Mouse (Mus musculus): ENCODE measurements at regions not wholly inside any gene's neighbourhood (a gene's known extent, or its start where the extent isn't known, plus 50 kb on each side); places are given as distances from the start of the nearest gene placed in this dataset.

DNA sequence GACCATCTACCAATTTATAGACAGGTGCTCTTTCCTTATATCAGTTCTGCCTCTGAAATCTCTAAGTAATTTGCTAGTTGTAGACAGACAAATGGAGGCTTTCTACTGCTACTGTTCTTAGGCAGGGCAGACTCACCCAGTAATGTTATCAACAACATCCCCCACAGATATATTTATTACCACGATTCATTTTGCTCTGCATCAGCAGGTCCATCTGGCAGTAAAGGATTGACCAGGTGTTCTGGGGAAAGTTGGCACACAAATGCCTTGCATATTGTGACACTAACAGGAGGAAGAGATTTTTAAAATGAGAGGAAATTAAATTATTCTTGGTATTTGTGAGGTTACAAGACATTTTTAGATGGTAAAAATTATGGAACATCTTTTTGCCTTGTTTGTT is 627.3 kb upstream of the Tmprss15 start:
- DNase-seq (ENCODE audit: low read depth, low spot score), result peak; percentile 8

DNA sequence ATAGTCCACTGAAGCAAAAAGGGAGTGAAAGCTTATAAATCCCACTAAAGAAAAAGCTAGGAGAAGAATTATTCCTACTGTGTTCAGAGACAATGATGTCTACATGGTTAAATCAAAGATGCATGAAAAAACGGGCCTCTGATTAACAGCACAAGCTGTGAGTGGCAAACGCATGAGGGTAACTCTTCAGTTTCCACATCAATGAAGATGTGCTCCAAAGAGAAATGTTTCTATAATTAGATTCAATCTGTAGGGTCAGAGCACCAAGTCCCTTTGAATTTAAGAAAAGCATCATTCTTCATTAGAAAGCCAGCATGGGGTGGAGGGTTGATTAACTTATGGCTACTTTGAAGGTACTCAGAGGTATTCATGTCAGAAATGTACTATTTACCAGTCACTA is 601.5 kb upstream of the Tmprss15 start:
- no peak for DNase-seq (ENCODE audit: low read depth, low spot score)

- DNase-seq (ENCODE audit: low read depth, low spot score), result no peak
Measured at GRCm38 (mm10) chr16:79651162-79651741, 560.4 kb upstream of the Tmprss15 start.

DNA sequence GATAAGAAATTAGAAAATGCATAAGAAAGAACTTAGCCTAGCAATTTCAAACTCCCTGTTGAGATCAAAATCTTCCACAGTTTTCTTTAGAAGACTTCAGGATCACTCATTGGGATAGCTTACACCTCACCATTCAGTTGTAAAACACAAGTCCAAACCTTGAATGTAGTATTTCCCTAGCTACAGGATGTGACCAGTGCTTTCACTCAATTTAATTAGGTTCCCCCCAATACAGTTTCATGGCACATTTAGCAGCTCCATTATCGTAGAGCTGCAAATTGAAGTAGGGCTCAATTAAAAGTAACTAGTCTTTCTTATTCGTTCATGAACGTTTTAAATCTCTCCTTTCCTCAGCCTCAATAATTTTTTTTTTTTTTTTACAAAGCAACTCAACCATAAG is 550.0 kb upstream of the Tmprss15 start:
- no peak for DNase-seq (ENCODE audit: low read depth, low spot score)

DNA sequence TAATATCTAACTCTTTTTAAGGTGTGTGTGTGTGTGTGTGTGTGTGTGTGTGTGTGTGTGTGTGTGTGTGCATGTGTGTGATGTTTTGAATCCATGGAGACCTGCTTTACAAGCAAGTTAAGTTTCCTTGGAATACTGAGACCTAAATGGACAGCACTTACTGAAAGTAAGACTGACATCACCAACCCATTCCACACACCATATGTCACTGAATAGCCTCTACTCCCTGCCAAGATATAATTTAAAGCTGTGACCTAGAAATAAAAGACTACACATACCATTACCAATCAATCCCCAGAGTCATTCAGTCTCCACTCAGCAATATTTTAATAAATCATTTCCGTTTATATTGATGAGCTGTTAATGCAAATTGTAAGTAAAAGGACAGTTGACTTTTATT is 536.2 kb upstream of the Tmprss15 start:
- DNase-seq (ENCODE audit: low read depth, low spot score), result no peak

DNA sequence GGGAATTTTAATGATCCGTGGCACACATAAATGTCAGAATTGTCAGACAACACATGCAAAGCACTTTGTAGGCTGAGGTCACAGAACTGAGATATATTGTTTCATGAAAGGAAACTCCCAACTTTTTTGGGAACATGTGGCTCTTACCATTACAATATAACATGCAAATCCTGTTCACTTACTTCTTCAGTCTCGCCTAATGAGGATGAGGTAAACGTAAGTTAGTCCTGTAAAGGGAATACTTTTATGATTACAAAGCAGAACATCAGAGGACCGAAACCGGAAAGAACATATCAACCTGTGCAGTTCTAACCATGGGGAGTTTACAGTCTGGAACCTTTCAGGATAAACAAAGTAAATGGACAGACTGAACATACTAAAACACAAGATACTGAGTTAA is 520.1 kb upstream of the Tmprss15 start:
- no peak for DNase-seq (ENCODE audit: low read depth, low spot score)

GRCm38 (mm10) chr16:79590891-79591290 is 500.0 kb upstream of the Tmprss15 start:
- no peak for DNase-seq (ENCODE audit: low read depth, low spot score)

DNA sequence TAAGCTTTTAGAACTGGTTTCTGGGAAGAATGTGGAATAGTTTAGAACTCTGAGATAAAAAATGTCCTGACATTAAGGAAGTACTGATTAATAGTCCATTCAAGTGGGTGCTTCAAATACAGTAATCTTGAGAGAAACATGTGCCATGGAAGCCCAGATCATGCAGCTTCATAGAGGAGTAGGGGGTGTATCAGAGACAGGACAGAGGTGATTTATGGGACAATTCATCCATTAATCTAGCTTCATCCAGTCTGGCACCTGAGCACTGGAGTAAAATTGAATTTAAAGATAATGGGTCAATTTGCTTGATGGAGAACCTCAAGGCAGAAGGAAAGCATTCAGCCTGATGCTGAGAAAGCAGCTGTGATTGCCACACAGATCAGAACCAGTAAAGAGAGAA is 494.8 kb upstream of the Tmprss15 start:
- no peak for DNase-seq (ENCODE audit: low read depth, low spot score)

- no peak for DNase-seq (ENCODE audit: low read depth, low spot score)
Measured at GRCm38 (mm10) chr16:79570867-79571266, 480.0 kb upstream of the Tmprss15 start.

- peak; percentile 43 for DNase-seq (ENCODE audit: low read depth, low spot score)
Measured at GRCm38 (mm10) chr16:79534370-79534769, 443.5 kb upstream of the Tmprss15 start.

DNA sequence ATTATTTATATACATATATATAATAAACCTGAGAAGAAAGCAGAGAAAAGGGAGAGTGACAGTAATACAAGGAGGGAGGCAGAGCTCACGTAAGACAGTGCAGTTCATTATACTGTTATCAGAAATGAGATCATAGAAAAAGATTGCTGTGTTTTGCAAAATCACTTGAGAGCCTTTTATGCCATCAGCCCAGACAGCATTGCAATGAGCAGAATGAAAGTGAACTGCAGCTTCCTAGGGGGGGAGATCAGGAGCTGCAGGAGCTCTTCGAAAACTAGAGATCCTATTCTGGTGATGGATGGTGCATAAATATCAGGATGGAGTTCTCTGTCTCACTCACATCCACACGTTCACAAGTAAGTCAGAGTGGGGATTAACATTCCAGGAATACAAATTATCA is 401.6 kb upstream of the Tmprss15 start:
- DNase-seq (ENCODE audit: low read depth, low spot score), result no peak

DNA sequence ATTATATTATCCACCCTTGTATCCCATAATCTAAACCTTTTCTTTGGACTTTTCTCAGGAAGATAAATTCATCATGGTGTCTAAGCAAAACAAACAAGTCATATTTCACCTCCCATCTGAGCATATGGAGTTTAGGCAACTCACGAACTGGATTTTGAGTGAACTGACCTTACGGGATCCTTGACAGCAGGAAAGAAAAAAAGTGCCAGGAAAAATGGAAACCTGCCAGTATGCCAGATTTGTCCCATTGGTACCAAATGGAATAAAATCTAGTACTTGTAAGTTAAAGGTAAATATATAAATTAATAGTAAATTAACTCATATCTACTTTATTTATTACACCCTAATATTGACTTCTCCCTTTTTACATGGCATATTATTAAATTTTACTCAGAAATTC is 360.0 kb upstream of the Tmprss15 start:
- no peak for DNase-seq (ENCODE audit: low read depth, low spot score)

DNA sequence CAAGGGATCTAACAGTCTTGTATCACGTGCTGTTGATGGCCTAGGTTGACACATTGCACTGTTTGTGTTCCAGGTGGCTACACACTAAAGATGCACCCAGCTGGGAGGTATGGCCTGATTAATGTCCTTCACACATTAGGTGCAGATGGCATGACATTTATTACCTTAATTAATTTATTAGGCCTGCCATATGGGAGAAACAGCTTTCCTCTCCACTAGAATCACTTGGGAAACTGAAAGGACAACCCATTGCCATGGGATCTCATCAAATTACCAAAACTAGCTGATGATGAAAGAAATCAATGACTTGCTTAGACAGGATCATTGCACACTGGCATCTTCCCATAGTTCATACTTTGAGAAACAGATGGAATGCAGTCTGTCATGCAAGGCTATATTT is 358.8 kb upstream of the Tmprss15 start:
- no peak for DNase-seq (ENCODE audit: low read depth, low spot score)

- no peak for DNase-seq (ENCODE audit: low read depth, low spot score)
Measured at GRCm38 (mm10) chr16:79407385-79407784, 316.5 kb upstream of the Tmprss15 start.

DNA sequence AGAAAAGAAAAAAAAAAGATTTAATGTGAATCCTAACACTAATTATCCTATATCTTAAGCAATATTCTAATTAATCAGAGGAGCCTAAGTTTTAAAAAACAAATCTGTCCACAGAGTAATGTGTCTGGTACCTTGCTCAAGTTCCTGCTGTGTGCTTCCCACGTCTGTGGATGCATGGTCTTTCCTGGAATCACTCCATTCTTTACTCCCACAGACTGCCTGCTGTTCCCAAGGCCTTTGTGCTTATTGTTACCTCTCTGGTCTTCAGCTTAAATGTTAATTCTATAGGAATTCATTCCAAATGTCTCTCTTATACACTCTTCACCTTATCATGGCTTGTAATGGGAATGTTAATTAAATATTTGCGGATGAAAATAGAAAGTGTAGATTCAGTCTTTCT is 315.3 kb upstream of the Tmprss15 start:
- no peak for DNase-seq (ENCODE audit: low read depth, low spot score)

- DNase-seq (ENCODE audit: low read depth, low spot score), result no peak
Measured at GRCm38 (mm10) chr16:79404064-79404463, 313.2 kb upstream of the Tmprss15 start.

DNA sequence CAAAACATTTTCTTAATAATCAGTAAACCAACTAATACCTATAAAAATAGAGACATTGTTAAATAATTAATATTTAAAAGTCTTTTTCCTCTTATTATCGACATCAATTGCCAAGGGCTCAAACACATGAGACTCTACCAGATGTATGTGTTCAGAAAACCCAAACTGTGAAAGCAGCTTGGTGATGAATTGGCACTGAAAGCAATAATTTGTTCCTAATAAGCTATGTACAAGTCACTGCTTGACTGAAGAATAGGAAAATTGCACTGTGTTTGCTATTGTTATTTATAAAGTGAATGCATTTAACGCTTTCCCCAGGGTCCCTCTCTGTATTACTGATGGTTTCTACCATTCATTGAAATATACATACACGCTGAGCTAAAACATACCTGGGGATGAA is 309.2 kb upstream of the Tmprss15 start:
- no peak for DNase-seq (ENCODE audit: low read depth, low spot score)

DNA sequence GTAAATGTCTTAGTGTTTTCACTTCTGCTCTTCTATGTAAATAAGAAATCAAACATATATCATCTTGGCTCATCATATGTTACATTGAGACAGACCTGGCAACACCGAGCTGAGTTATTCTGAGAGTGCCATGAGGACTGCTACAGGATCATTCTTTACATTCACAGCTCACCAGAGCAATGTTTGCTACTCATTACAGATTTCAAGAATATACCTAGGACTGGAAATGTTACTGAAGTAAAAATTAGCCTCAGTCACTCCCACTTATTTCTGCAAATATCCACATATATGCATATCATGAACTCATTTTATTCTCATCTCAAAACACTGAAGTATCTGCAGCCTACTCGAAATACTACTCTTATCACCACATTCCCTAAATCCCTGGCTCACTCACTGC is 307.6 kb upstream of the Tmprss15 start:
- no peak for DNase-seq (ENCODE audit: low read depth, low spot score)

GRCm38 (mm10) chr16:79394425-79394824 is 303.5 kb upstream of the Tmprss15 start:
- no peak for DNase-seq (ENCODE audit: low read depth, low spot score)

GRCm38 (mm10) chr16:79386421-79386820 is 295.5 kb upstream of the Tmprss15 start:
- DNase-seq (ENCODE audit: low read depth, low spot score), result no peak

DNA sequence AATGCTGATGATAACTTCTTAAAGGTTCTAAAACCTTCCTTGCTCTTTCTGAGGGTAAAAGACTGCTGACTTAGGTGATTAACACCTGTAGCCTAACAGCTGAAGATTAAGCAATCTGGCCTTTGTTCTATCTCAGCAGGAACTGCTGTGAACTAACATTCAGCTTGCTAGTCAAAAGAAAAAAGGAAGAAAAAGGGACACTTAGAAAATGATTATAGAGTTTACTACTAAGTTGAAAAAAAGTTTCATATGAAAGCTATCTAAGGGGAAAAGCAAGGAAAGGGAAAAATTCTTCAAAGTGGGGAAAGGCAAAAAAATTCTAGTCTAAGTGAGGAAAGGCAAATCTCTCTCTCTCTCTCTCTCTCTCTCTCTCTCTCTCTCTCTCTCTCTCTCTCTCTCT is 259.2 kb upstream of the Tmprss15 start:
- no peak for DNase-seq (ENCODE audit: low read depth, low spot score)

- DNase-seq (ENCODE audit: low read depth, low spot score), result no peak
Measured at GRCm38 (mm10) chr16:79342453-79342852, 251.6 kb upstream of the Tmprss15 start.

- no peak for DNase-seq (ENCODE audit: low read depth, low spot score)
Measured at GRCm38 (mm10) chr16:79336416-79336815, 245.5 kb upstream of the Tmprss15 start.

- no peak for DNase-seq (ENCODE audit: low read depth, low spot score)
Measured at GRCm38 (mm10) chr16:79336016-79336415, 245.1 kb upstream of the Tmprss15 start.

Measured in A20 (cell line).